Mouse (Mus musculus) midbrain, embryonic 14.5 days (tissue): ENCODE measurements around the gene Sfxn5. TPM values are rescaled to one million over a fixed set of nuclear protein-coding genes. Genes with fewer than 3 reads are reported as not detected.

Experiments
- ATAC-seq: fragments of 200-750 bp; cut with Nextera tagmentation; 2 replicates; pipeline ENCODE4 v1.8.0; 2017; ENCODE audit warnings: moderate number of reproducible peaks, moderate library complexity; ENCODE audit not compliant: low FRiP score, low TSS enrichment
- DNase-seq: peaks from one replicate; pipeline ENCODE4 v3.0.0-alpha.2; 2015
- H3K27ac ChIP-seq: fragments of 300-500 bp; sonication (generic); replicated peaks from 2 replicates; pipeline ENCODE4 v1.5.1; 2014; ENCODE audit warnings: mild to moderate bottlenecking, low read depth, low read length, moderate library complexity
- H3K27me3 ChIP-seq: fragments of 300-500 bp; sonication (generic); 2 replicates; pipeline ENCODE4 v1.6.1; 2014; ENCODE audit warnings: low read length, control low read depth, mixed read lengths; ENCODE audit not compliant: control insufficient read depth, insufficient read depth
- H3K36me3 ChIP-seq: fragments of 300-500 bp; sonication (generic); 2 replicates; pipeline ENCODE4 v1.6.1; 2014; ENCODE audit warnings: low read length, control low read depth; ENCODE audit not compliant: control insufficient read depth, insufficient read depth
- H3K4me1 ChIP-seq: fragments of 300-500 bp; sonication (generic); 2 replicates; pipeline ENCODE4 v1.6.1; 2014; ENCODE audit warnings: mild to moderate bottlenecking, antibody characterized with exemption, low read length, control low read depth; ENCODE audit not compliant: control insufficient read depth, insufficient read depth
- H3K4me2 ChIP-seq: fragments of 300-500 bp; sonication (generic); 2 replicates; pipeline ENCODE4 v1.6.1; 2014; ENCODE audit warnings: mild to moderate bottlenecking, low read length, moderate library complexity
- H3K4me3 ChIP-seq: fragments of 300-500 bp; sonication (generic); replicated peaks from 2 replicates; pipeline ENCODE4 v1.5.1; 2014; ENCODE audit warnings: low read depth, low read length
- H3K9ac ChIP-seq: fragments of 300-500 bp; sonication (generic); replicated peaks from 2 replicates; pipeline ENCODE4 v1.6.1; 2014; ENCODE audit warnings: mild to moderate bottlenecking, low read length, moderate library complexity
- H3K9me3 ChIP-seq: fragments of 300-500 bp; sonication (generic); 2 replicates; pipeline ENCODE4 v1.6.1; 2016; ENCODE audit warnings: low read length, control low read depth, mixed read lengths; ENCODE audit not compliant: control insufficient read depth
- WGBS: fragments of 180-500 bp; shearing (Covaris S2); extraction: QIAGEN DNeasy Blood & Tissue Kit; methylation state at CpG from one replicate; pipeline ENCODE4 v1.1.7; 2014; 5-methylcytosine and 5-hydroxymethylcytosine counted together
- polyA plus RNA-seq: library from polyadenylated mRNA; unstranded; fragments of >200 nt; fragmentation: Nextera tagmentation; extraction: Ambion mirVana; gene quantifications from 2 replicates; pipeline ENCODE4 v1.2.1, GENCODE M21; 2014

The Sfxn5 gene
- polyA plus RNA-seq, 1 experiment from 2014 or later: 15.6 TPM

- ATAC-seq (no peak), DNase-seq (no peak)
- 11% methylated on average over 6 of the region's 6 CpGs for WGBS
Observed at GRCm38 (mm10) chr6:85231469-85231868, 101.8 kb downstream of the Sfxn5 start.

GRCm38 (mm10) chr6:85230762-85231161 is 102.5 kb downstream of the Sfxn5 start:
- no peaks in the 10 kb centered on the region for H3K36me3 ChIP-seq

More at GRCm38 (mm10) chr6:85231469-85231868, 101.8 kb downstream of the Sfxn5 start:
- Histone ChIP-seq H3K27me3 (no peaks in the 10 kb centered on the region), H3K4me2 (no peak overlapping the region), H3K4me3 (no peak overlapping the region), H3K27ac (no peak overlapping the region), H3K9ac (no peak overlapping the region), H3K4me1 (peaks cover 4% of the 10 kb centered on the region), H3K36me3 (no peaks in the 10 kb centered on the region), H3K9me3 (no peaks in the 10 kb centered on the region)

GRCm38 (mm10) chr6:85227520-85227919 is 105.7 kb downstream of the Sfxn5 start:
- H3K27ac ChIP-seq: no peak overlapping the region
- H3K4me2 ChIP-seq: no peak overlapping the region
- WGBS: 78% methylated on average over 2 of the region's 2 CpGs
- H3K9ac ChIP-seq: no peak overlapping the region
- H3K9me3 ChIP-seq: no peaks in the 10 kb centered on the region
- H3K36me3 ChIP-seq: no peaks in the 10 kb centered on the region
- ATAC-seq: no peak
- H3K4me1 ChIP-seq: peaks cover 7% of the 10 kb centered on the region
- H3K27me3 ChIP-seq: no peaks in the 10 kb centered on the region
- no peak for DNase-seq
- no peak overlapping the region for H3K4me3 ChIP-seq

More at GRCm38 (mm10) chr6:85230762-85231161, 102.5 kb downstream of the Sfxn5 start:
- Histone ChIP-seq H3K27me3 (no peaks in the 10 kb centered on the region), H3K9me3 (no peaks in the 10 kb centered on the region), H3K4me1 (peaks cover 4% of the 10 kb centered on the region), H3K9ac (no peak overlapping the region), H3K4me3 (no peak overlapping the region), H3K4me2 (no peak overlapping the region), H3K27ac (no peak overlapping the region)
- no peak for DNase-seq
- 92% methylated on average over 3 of the region's 3 CpGs for WGBS
- no peak for ATAC-seq

GRCm38 (mm10) chr6:85226570-85226969 is 106.7 kb downstream of the Sfxn5 start:
- H3K4me3 ChIP-seq: no peak overlapping the region
- ATAC-seq (no peak), DNase-seq (no peak)
- no peak overlapping the region for H3K9ac ChIP-seq
- H3K4me2 ChIP-seq: no peak overlapping the region
- H3K4me1 ChIP-seq: peaks cover 7% of the 10 kb centered on the region
- no peak overlapping the region for H3K27ac ChIP-seq
- 79% methylated on average over 9 of the region's 9 CpGs for WGBS
- no peaks in the 10 kb centered on the region for H3K9me3 ChIP-seq
- no peaks in the 10 kb centered on the region for H3K36me3 ChIP-seq
- H3K27me3 ChIP-seq: no peaks in the 10 kb centered on the region

GRCm38 (mm10) chr6:85224442-85224891 is 108.8 kb downstream of the Sfxn5 start:
- ATAC-seq: no peak

GRCm38 (mm10) chr6:85223498-85224150 is 109.6 kb downstream of the Sfxn5 start:
- 30% methylated on average over 14 of the region's 14 CpGs for WGBS
- Histone ChIP-seq H3K4me2 (no peak overlapping the region), H3K4me3 (no peak overlapping the region), H3K36me3 (no peaks in the 10 kb centered on the region), H3K27me3 (no peaks in the 10 kb centered on the region), H3K27ac (no peak overlapping the region), H3K9ac (no peak overlapping the region), H3K4me1 (0 out of 2 replicates have a peak, but pooled peaks cover 7% of the 10 kb centered on the region), H3K9me3 (no peaks in the 10 kb centered on the region)
- DNase-seq (no peak), ATAC-seq (no peak; the same call in 1 of the 2 replicates)

More at GRCm38 (mm10) chr6:85224442-85224891, 108.8 kb downstream of the Sfxn5 start:
- H3K27ac ChIP-seq: no peak overlapping the region
- DNase-seq: no peak
- 34% methylated on average over 15 of the region's 15 CpGs for WGBS
- 0 out of 2 replicates have a peak, but pooled peaks cover 4% of the 10 kb centered on the region for H3K4me1 ChIP-seq
- H3K4me3 ChIP-seq: no peak overlapping the region
- no peak overlapping the region for H3K9ac ChIP-seq
- no peaks in the 10 kb centered on the region for H3K27me3 ChIP-seq
- H3K4me2 ChIP-seq: no peak overlapping the region
- no peaks in the 10 kb centered on the region for H3K9me3 ChIP-seq
- no peaks in the 10 kb centered on the region for H3K36me3 ChIP-seq

GRCm38 (mm10) chr6:85222551-85222950 is 110.7 kb downstream of the Sfxn5 start:
- no peaks in the 10 kb centered on the region for H3K27me3 ChIP-seq
- ATAC-seq (no peak), DNase-seq (no peak)
- H3K9ac ChIP-seq: no peak overlapping the region
- 83% methylated on average over 10 of the region's 10 CpGs for WGBS
- H3K36me3 ChIP-seq: no peaks in the 10 kb centered on the region
- H3K4me3 ChIP-seq: no peak overlapping the region
- no peak overlapping the region for H3K27ac ChIP-seq
- H3K4me2 ChIP-seq: no peak overlapping the region
- H3K4me1 ChIP-seq: 0 out of 2 replicates have a peak, but pooled peaks cover 7% of the 10 kb centered on the region
- H3K9me3 ChIP-seq: no peaks in the 10 kb centered on the region

GRCm38 (mm10) chr6:85220917-85221316 is 112.3 kb downstream of the Sfxn5 start:
- 45% methylated on average over 4 of the region's 4 CpGs for WGBS
- Histone ChIP-seq H3K27me3 (no peaks in the 10 kb centered on the region), H3K27ac (no peak overlapping the region), H3K4me3 (no peak overlapping the region), H3K4me2 (no peak overlapping the region), H3K36me3 (no peaks in the 10 kb centered on the region), H3K9me3 (no peaks in the 10 kb centered on the region), H3K9ac (no peak overlapping the region), H3K4me1 (0 out of 2 replicates have a peak, but pooled peaks cover 7% of the 10 kb centered on the region)
- no peak for DNase-seq
- ATAC-seq: no peak

GRCm38 (mm10) chr6:85219706-85220105 is 113.5 kb downstream of the Sfxn5 start:
- Histone ChIP-seq H3K4me1 (0 out of 2 replicates have a peak, but pooled peaks cover 7% of the 10 kb centered on the region), H3K9ac (no peak overlapping the region), H3K27ac (no peak overlapping the region), H3K4me3 (no peak overlapping the region), H3K4me2 (no peak overlapping the region), H3K27me3 (no peaks in the 10 kb centered on the region), H3K36me3 (no peaks in the 10 kb centered on the region), H3K9me3 (no peaks in the 10 kb centered on the region)
- ATAC-seq (no peak), DNase-seq (no peak)
- WGBS: 96% methylated on average over 11 of the region's 11 CpGs
